Comparison of ENCODE assay signal across 16 mouse cellular contexts in the genomic region with DNA sequence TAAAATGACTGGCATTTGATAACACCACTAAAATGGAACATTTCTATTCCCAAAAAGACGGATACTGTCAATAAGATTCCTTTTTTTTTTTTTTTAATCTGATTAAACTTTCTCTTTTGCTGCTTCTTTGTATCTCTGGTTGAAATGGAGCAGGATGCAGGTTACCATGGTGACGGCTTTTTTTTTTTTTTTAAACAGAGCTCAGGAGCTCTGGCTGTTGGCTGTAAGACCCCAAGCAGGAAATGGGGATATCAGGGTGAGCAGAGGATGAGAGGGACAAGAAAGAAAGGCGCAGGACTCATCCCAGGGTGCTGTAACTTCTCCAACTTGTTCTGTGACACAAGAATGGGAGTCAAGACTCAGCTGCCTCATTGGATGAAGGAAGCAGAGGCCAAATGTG.
DNase-seq lines count a peak whose midpoint lies in the region; ATAC-seq and TF ChIP-seq lines count a peak whose summit lies in the region.
"Had no signal": no experiment of that assay in that cellular context is flagged by ENCODE, and none has a peak within 500 bp of the region (broad histone marks: within the 10 kb centered on the region; RNA-seq: fewer than 3 reads in every experiment).

No protein-coding gene starts in this region.

- TF ChIP-seq EP300 in CH12.LX (IDR thresholded peaks at IDR 0.05; ENCODE audit: low read length), result no peak

- no peak overlapping the region for H3K27ac ChIP-seq in hindbrain, embryonic 11.5 days (ENCODE audit: low read depth, low read length)
- H3K27ac ChIP-seq in hindbrain, embryonic 10.5 days, result no peak overlapping the region
- H3K27ac ChIP-seq in CH12.LX (ENCODE audit: insufficient read depth, low read depth), result no peak overlapping the region
- H3K27ac ChIP-seq in midbrain, embryonic 11.5 days (ENCODE audit: low read depth, low read length), result no peak overlapping the region
- H3K27ac ChIP-seq: embryonic facial prominence, embryonic 13.5 days; hindbrain, embryonic 15.5 days; limb, embryonic 15.5 days had no signal

- H3K9ac ChIP-seq in hindbrain, embryonic 11.5 days (ENCODE audit: low read depth, low read length), result no peak overlapping the region
- H3K9ac ChIP-seq in CH12.LX (ENCODE audit: insufficient read depth, low read depth), result no peak overlapping the region
- no peak overlapping the region for H3K9ac ChIP-seq in midbrain, embryonic 11.5 days (ENCODE audit: low read length)
- H3K9ac ChIP-seq: embryonic facial prominence, embryonic 13.5 days; hindbrain, embryonic 15.5 days; limb, embryonic 15.5 days had no signal

- H3K4me1 ChIP-seq in hindbrain, embryonic 11.5 days (replicated peaks; ENCODE audit: control insufficient read depth, insufficient read depth, low read length), result no peaks in the 10 kb centered on the region
- peaks cover 15% of the 10 kb centered on the region for H3K4me1 ChIP-seq in hindbrain, embryonic 10.5 days (replicated peaks)
- H3K4me1 ChIP-seq in CH12.LX (ENCODE audit: control insufficient read depth in 1 of 2, insufficient read depth in 2 of 2), result peaks cover 25 to 37% of the 10 kb centered on the region in 2 experiments; a peak in 3 of 4 replicates
- peaks cover 12% of the 10 kb centered on the region for H3K4me1 ChIP-seq in midbrain, embryonic 11.5 days (ENCODE audit: control insufficient read depth, insufficient read depth, low read length)
- H3K4me1 ChIP-seq: embryonic facial prominence, embryonic 13.5 days; limb, embryonic 15.5 days had no signal

- H3K4me2 ChIP-seq in hindbrain, embryonic 11.5 days (replicated peaks; ENCODE audit: low read depth, low read length), result no peak overlapping the region
- H3K4me2 ChIP-seq in CH12.LX (ENCODE audit: insufficient read depth, low read depth, poor library complexity, severe bottlenecking), result no peak overlapping the region
- no peak overlapping the region for H3K4me2 ChIP-seq in midbrain, embryonic 11.5 days
- H3K4me2 ChIP-seq: embryonic facial prominence, embryonic 13.5 days; hindbrain, embryonic 15.5 days; limb, embryonic 15.5 days had no signal

- WGBS in hindbrain, embryonic 11.5 days, result 64% methylated on average over 3 of the region's 3 CpGs
- WGBS in hindbrain, embryonic 10.5 days, result 53% methylated on average over 3 of the region's 3 CpGs
- 37% methylated on average over 3 of the region's 3 CpGs for WGBS in midbrain, embryonic 11.5 days

- no peaks in the 10 kb centered on the region for H3K79me2 ChIP-seq in CH12.LX (replicated peaks; ENCODE audit: control insufficient read depth, extremely low read depth, insufficient read depth, poor library complexity, severe bottlenecking)

- H3K36me3 ChIP-seq in hindbrain, embryonic 11.5 days (ENCODE audit: control insufficient read depth, insufficient read depth, low read length), result no peaks in the 10 kb centered on the region
- no peaks in the 10 kb centered on the region for H3K36me3 ChIP-seq in hindbrain, embryonic 10.5 days
- H3K36me3 ChIP-seq in CH12.LX (replicated peaks in 1 of 2; ENCODE audit: control insufficient read depth in 1 of 2, insufficient read depth in 1 of 2, low read length in 1 of 2), result no peaks in the 10 kb centered on the region
- H3K36me3 ChIP-seq in midbrain, embryonic 11.5 days (ENCODE audit: control insufficient read depth, insufficient read depth, low read length), result no peaks in the 10 kb centered on the region
- H3K36me3 ChIP-seq: embryonic facial prominence, embryonic 13.5 days; hindbrain, embryonic 15.5 days; limb, embryonic 15.5 days had no signal

- no peak for DNase-seq in hindbrain, embryonic 11.5 days (ENCODE audit: low spot score)
- DNase-seq in hindbrain, embryonic 10.5 days (ENCODE audit: low spot score), result no peak
- DNase-seq in CH12.LX (ENCODE audit: extremely low read depth), result no peak
- peak; percentile 55 for DNase-seq in brain, adult 2 months (ENCODE audit: low read depth, low spot score)
- DNase-seq in midbrain, embryonic 11.5 days (ENCODE audit: low spot score, missing footprints), result peak; percentile 89
- no peak for DNase-seq in kidney, adult 18-20 months
- DNase-seq in layer of hippocampus, postnatal 36 days, result no peak
- DNase-seq in kidney, postnatal 25 days, result no peak
- DNase-seq: cerebellum, postnatal 25 days; kidney, adult 11 months; right cerebral cortex, postnatal 14 days; thymus, postnatal 4 days had no signal

- no peak overlapping the region for H3K4me3 ChIP-seq in hindbrain, embryonic 11.5 days (ENCODE audit: low read depth, low read length)
- no peak overlapping the region for H3K4me3 ChIP-seq in hindbrain, embryonic 10.5 days
- H3K4me3 ChIP-seq in CH12.LX (replicated peaks in 1 of 3; ENCODE audit: low read depth in 2 of 3, low read length in 2 of 3, poor library complexity in 1 of 3), result no peak overlapping the region
- H3K4me3 ChIP-seq in midbrain, embryonic 11.5 days (ENCODE audit: low read depth, low read length), result no peak overlapping the region
- H3K4me3 ChIP-seq: embryonic facial prominence, embryonic 13.5 days; hindbrain, embryonic 15.5 days; limb, embryonic 15.5 days; megakaryocyte, embryonic 14.5 days had no signal

- ATAC-seq in hindbrain, embryonic 11.5 days (ENCODE audit: low FRiP score), result peak; percentile 13; the same call in 1 of the 2 replicates
- ATAC-seq in midbrain, embryonic 11.5 days (ENCODE audit: low FRiP score), result peak; percentile 63

- no peak for TF ChIP-seq CTCF in CH12.LX (conservative IDR thresholded peaks at IDR 0.05 in 1 of 2, IDR thresholded peaks at IDR 0.05 in 1 of 2; ENCODE audit: low read depth in 2 of 2, low read length in 2 of 2)

- H3K27me3 ChIP-seq in hindbrain, embryonic 11.5 days (ENCODE audit: control insufficient read depth, insufficient read depth, low read length), result no peaks in the 10 kb centered on the region
- no peaks in the 10 kb centered on the region for H3K27me3 ChIP-seq in hindbrain, embryonic 10.5 days (ENCODE audit: insufficient read depth, poor library complexity, severe bottlenecking)
- H3K27me3 ChIP-seq in CH12.LX (replicated peaks), result no peaks in the 10 kb centered on the region
- H3K27me3 ChIP-seq in midbrain, embryonic 11.5 days (ENCODE audit: control insufficient read depth, insufficient read depth, low read length), result no peaks in the 10 kb centered on the region
- H3K27me3 ChIP-seq: embryonic facial prominence, embryonic 13.5 days; hindbrain, embryonic 15.5 days; limb, embryonic 15.5 days had no signal

- dilution Hi-C loops in CH12.LX (cut with MboI; ENCODE audit: extremely low pct_ligation_motif_present, extremely low pct_unique_long_range_greater_than_20kb, low sequenced_read_pairs), result no loop called here

- H3K9me3 ChIP-seq in hindbrain, embryonic 11.5 days (ENCODE audit: control insufficient read depth, low read length), result no peaks in the 10 kb centered on the region
- H3K9me3 ChIP-seq in hindbrain, embryonic 10.5 days, result no peaks in the 10 kb centered on the region
- no peaks in the 10 kb centered on the region for H3K9me3 ChIP-seq in CH12.LX (replicated peaks; ENCODE audit: low read length)
- H3K9me3 ChIP-seq in midbrain, embryonic 11.5 days (ENCODE audit: control insufficient read depth, low read length), result no peaks in the 10 kb centered on the region
- H3K9me3 ChIP-seq: embryonic facial prominence, embryonic 13.5 days; hindbrain, embryonic 15.5 days; limb, embryonic 15.5 days; megakaryocyte, embryonic 14.5 days had no signal

- in situ Hi-C loops in CH12.LX (cut with MboI; ENCODE audit: low pct_ligation_motif_present, low pct_unique_long_range_greater_than_20kb, low sequenced_read_pairs), result loop anchor here (5.0 to 10.0 kb wide), 2 partner anchors 57 to 355 kb away; no protein-coding TSS in a partner anchor

- TF ChIP-seq RAD21 in CH12.LX (IDR thresholded peaks at IDR 0.05; ENCODE audit: low read depth, low read length), result no peak

- no peak for TF ChIP-seq POLR2A in CH12.LX (IDR thresholded peaks at IDR 0.05; ENCODE audit: low read depth, low read length)

TF ChIP-seq in CH12.LX, 34 proteins besides CTCF, POLR2A, EP300 and RAD21:
- no peak for TF ChIP-seq USF1 (IDR thresholded peaks at IDR 0.05; ENCODE audit: low read depth, low read length)
- peak; percentile 62 for TF ChIP-seq ZNF384 (IDR thresholded peaks at IDR 0.05; ENCODE audit: low read depth, low read length)
TF ChIP-seq in CH12.LX: peak in this region for 1.

Comparison
In these comparisons a context has a peak if more than half of its experiments do, and no peak if none do; other contexts are left out.
1. DNase-seq: peak in brain, adult 2 months (single experiment) and midbrain, embryonic 11.5 days (single experiment); none in hindbrain, embryonic 11.5 days (single experiment), hindbrain, embryonic 10.5 days (single experiment), CH12.LX (single experiment), kidney, adult 18-20 months (single experiment), layer of hippocampus, postnatal 36 days (0 of 2) and kidney, postnatal 25 days (0 of 2).